Mouse (Mus musculus): ENCODE data around the gene Pknox1. TPM values are rescaled to one million over a fixed set of nuclear protein-coding genes. Genes with fewer than 3 reads are reported as not detected.

Gene Pknox1
- polyA plus RNA-seq, 1 experiment, result 26.8 TPM

GRCm38 (mm10) chr17:31609895-31610294, 45.4 kb downstream of the Pknox1 start:
- H3K4me3 ChIP-seq (replicated peaks; ENCODE audit: extremely low read depth, low read depth, low read length), result no peak overlapping the region
- TF ChIP-seq CTCF (IDR thresholded peaks at IDR 0.05; ENCODE audit: insufficient read depth, low read length) (no peak), POLR2A (IDR thresholded peaks at IDR 0.05; ENCODE audit: borderline replicate concordance, extremely low read depth, low read depth, low read length) (no peak)
- whole genome bisulfite sequencing, result 93% methylated on average over 3 of the region's 3 CpGs
- no peak for DNase-seq
- H3K4me1 ChIP-seq (ENCODE audit: control insufficient read depth, insufficient read depth, low read length), result no peaks in the 10 kb centered on the region

GRCm38 (mm10) chr17:31613086-31613755, 48.7 kb downstream of the Pknox1 start:
- H3K4me1 ChIP-seq (ENCODE audit: control insufficient read depth, insufficient read depth, low read length), result no peaks in the 10 kb centered on the region
- no peak for DNase-seq
- TF ChIP-seq CTCF (IDR thresholded peaks at IDR 0.05; ENCODE audit: insufficient read depth, low read length) (no peak), POLR2A (IDR thresholded peaks at IDR 0.05; ENCODE audit: borderline replicate concordance, extremely low read depth, low read depth, low read length) (no peak)

GRCm38 (mm10) chr17:31623101-31623500, 58.6 kb downstream of the Pknox1 start:
- TF ChIP-seq CTCF (IDR thresholded peaks at IDR 0.05; ENCODE audit: insufficient read depth, low read length) (no peak), POLR2A (IDR thresholded peaks at IDR 0.05; ENCODE audit: borderline replicate concordance, extremely low read depth, low read depth, low read length) (no peak)
- WGBS, result 86% methylated on average over 4 of the region's 4 CpGs
- Histone ChIP-seq H3K4me3 (replicated peaks; ENCODE audit: extremely low read depth, low read depth, low read length) (no peak overlapping the region), H3K4me1 (ENCODE audit: control insufficient read depth, insufficient read depth, low read length) (no peaks in the 10 kb centered on the region)
- no peak for DNase-seq

More at GRCm38 (mm10) chr17:31613086-31613755, 48.7 kb downstream of the Pknox1 start:
- H3K4me3 ChIP-seq (replicated peaks; ENCODE audit: extremely low read depth, low read depth, low read length), result no peak overlapping the region
- WGBS, result 66% methylated on average over 4 of the region's 4 CpGs

GRCm38 (mm10) chr17:31627961-31628360, 63.4 kb downstream of the Pknox1 start:
- TF ChIP-seq POLR2A (IDR thresholded peaks at IDR 0.05; ENCODE audit: borderline replicate concordance, extremely low read depth, low read depth, low read length) (no peak), CTCF (IDR thresholded peaks at IDR 0.05; ENCODE audit: insufficient read depth, low read length) (no peak)
- DNase-seq, result no peak
- no peaks in the 10 kb centered on the region for H3K4me1 ChIP-seq (ENCODE audit: control insufficient read depth, insufficient read depth, low read length)
- H3K4me3 ChIP-seq (replicated peaks; ENCODE audit: extremely low read depth, low read depth, low read length), result no peak overlapping the region
- WGBS, result 92% methylated on average over 2 of the region's 2 CpGs

GRCm38 (mm10) chr17:31631081-31631800, 66.7 kb downstream of the Pknox1 start:
- no peaks in the 10 kb centered on the region; the same call in 1 of the 2 replicates for H3K4me1 ChIP-seq (ENCODE audit: control insufficient read depth, insufficient read depth, low read length)
- no peak for DNase-seq
- no peak for TF ChIP-seq CTCF (IDR thresholded peaks at IDR 0.05; ENCODE audit: insufficient read depth, low read length)
- no peak for TF ChIP-seq POLR2A (IDR thresholded peaks at IDR 0.05; ENCODE audit: borderline replicate concordance, extremely low read depth, low read depth, low read length)
- no peak overlapping the region for H3K4me3 ChIP-seq (replicated peaks; ENCODE audit: extremely low read depth, low read depth, low read length)
- WGBS, result 77% methylated on average over 10 of the region's 10 CpGs

GRCm38 (mm10) chr17:31633007-31633406, 68.5 kb downstream of the Pknox1 start:
- no peak for TF ChIP-seq POLR2A (IDR thresholded peaks at IDR 0.05; ENCODE audit: borderline replicate concordance, extremely low read depth, low read depth, low read length)
- TF ChIP-seq CTCF (IDR thresholded peaks at IDR 0.05; ENCODE audit: insufficient read depth, low read length), result no peak
- H3K4me3 ChIP-seq (replicated peaks; ENCODE audit: extremely low read depth, low read depth, low read length), result no peak overlapping the region
- H3K4me1 ChIP-seq (ENCODE audit: control insufficient read depth, insufficient read depth, low read length), result peaks cover 4% of the 10 kb centered on the region
- DNase-seq, result no peak
- WGBS, result 57% methylated on average over 6 of the region's 6 CpGs

- Histone ChIP-seq H3K4me1 (ENCODE audit: control insufficient read depth, insufficient read depth, low read length) (peaks cover 4% of the 10 kb centered on the region), H3K4me3 (replicated peaks; ENCODE audit: extremely low read depth, low read depth, low read length) (no peak overlapping the region)
- TF ChIP-seq POLR2A (IDR thresholded peaks at IDR 0.05; ENCODE audit: borderline replicate concordance, extremely low read depth, low read depth, low read length) (no peak), CTCF (IDR thresholded peaks at IDR 0.05; ENCODE audit: insufficient read depth, low read length) (no peak)
- WGBS, result 80% methylated on average over 5 of the region's 5 CpGs
- no peak for DNase-seq
These were observed 70.4 kb downstream of the Pknox1 start for GRCm38 (mm10) chr17:31634896-31635295.

GRCm38 (mm10) chr17:31635781-31636180, 71.2 kb downstream of the Pknox1 start:
- 50% methylated on average over 11 of the region's 11 CpGs for WGBS
- Histone ChIP-seq H3K4me1 (ENCODE audit: control insufficient read depth, insufficient read depth, low read length) (peaks cover 4% of the 10 kb centered on the region), H3K4me3 (replicated peaks; ENCODE audit: extremely low read depth, low read depth, low read length) (no peak overlapping the region)
- no peak for TF ChIP-seq CTCF (IDR thresholded peaks at IDR 0.05; ENCODE audit: insufficient read depth, low read length)
- no peak for TF ChIP-seq POLR2A (IDR thresholded peaks at IDR 0.05; ENCODE audit: borderline replicate concordance, extremely low read depth, low read depth, low read length)
- no peak for DNase-seq

GRCm38 (mm10) chr17:31636277-31636941, 71.9 kb downstream of the Pknox1 start:
- Histone ChIP-seq H3K4me3 (replicated peaks; ENCODE audit: extremely low read depth, low read depth, low read length) (peak overlapping the region; percentile 58), H3K4me1 (ENCODE audit: control insufficient read depth, insufficient read depth, low read length) (peaks cover 4% of the 10 kb centered on the region)
- DNase-seq, result peak; percentile 26
- TF ChIP-seq POLR2A (IDR thresholded peaks at IDR 0.05; ENCODE audit: borderline replicate concordance, extremely low read depth, low read depth, low read length) (no peak), CTCF (IDR thresholded peaks at IDR 0.05; ENCODE audit: insufficient read depth, low read length) (no peak)
- 6% methylated on average over 45 of the region's 45 CpGs for WGBS
